Mouse (Mus musculus) splenic B cell, adult 2 months (primary cell): ENCODE data around the gene Dis3l2.

Source experiments
- DNase-seq: peaks from one replicate; pipeline ENCODE4 v3.0.0-alpha.2; 2011; ENCODE audit warnings: low read depth, low spot score
- H3K27me3 ChIP-seq: 2 replicates; pipeline ENCODE4 v1.6.1; 2012; ENCODE audit warnings: mild to moderate bottlenecking, low read length, moderate library complexity, mixed read lengths; ENCODE audit not compliant: control insufficient read depth, poor library complexity, insufficient read depth, severe bottlenecking
- H3K36me3 ChIP-seq: 2 replicates; pipeline ENCODE4 v1.6.1; 2012; ENCODE audit warnings: mild to moderate bottlenecking, low read length, moderate library complexity, mixed read lengths; ENCODE audit not compliant: control insufficient read depth, poor library complexity, insufficient read depth, severe bottlenecking

Dis3l2 gene

GRCm38 (mm10) chr1:86700367-86700766 is 3.2 kb upstream of the Dis3l2 start:
- DNase-seq = no peak
- Histone ChIP-seq H3K36me3 (no peaks in the 10 kb centered on the region), H3K27me3 (no peaks in the 10 kb centered on the region)

- Histone ChIP-seq H3K36me3 (no peaks in the 10 kb centered on the region), H3K27me3 (no peaks in the 10 kb centered on the region)
- no peak for DNase-seq
These were observed 338 bp downstream of the Dis3l2 start for GRCm38 (mm10) chr1:86703965-86704326.

- Histone ChIP-seq H3K36me3 (no peaks in the 10 kb centered on the region), H3K27me3 (no peaks in the 10 kb centered on the region)
- DNase-seq = no peak
These were observed 1.9 kb downstream of the Dis3l2 start for GRCm38 (mm10) chr1:86705461-86705860.

- H3K27me3 ChIP-seq = no peaks in the 10 kb centered on the region
- no peaks in the 10 kb centered on the region for H3K36me3 ChIP-seq
- DNase-seq = no peak
These were observed 5.9 kb downstream of the Dis3l2 start for GRCm38 (mm10) chr1:86709546-86709945.

GRCm38 (mm10) chr1:86712045-86712444 is 8.4 kb downstream of the Dis3l2 start:
- Histone ChIP-seq H3K27me3 (no peaks in the 10 kb centered on the region), H3K36me3 (no peaks in the 10 kb centered on the region)
- no peak for DNase-seq

- no peaks in the 10 kb centered on the region for H3K36me3 ChIP-seq
- no peaks in the 10 kb centered on the region for H3K27me3 ChIP-seq
- DNase-seq = no peak
These were observed 9.4 kb downstream of the Dis3l2 start for GRCm38 (mm10) chr1:86713054-86713453.

GRCm38 (mm10) chr1:86718190-86718589 is 14.6 kb downstream of the Dis3l2 start:
- no peak for DNase-seq
- Histone ChIP-seq H3K27me3 (no peaks in the 10 kb centered on the region), H3K36me3 (no peaks in the 10 kb centered on the region; the same call in 1 of the 2 replicates)

- no peaks in the 10 kb centered on the region for H3K27me3 ChIP-seq
- H3K36me3 ChIP-seq = no peaks in the 10 kb centered on the region; the same call in 1 of the 2 replicates
- DNase-seq = no peak
These were observed 15.8 kb downstream of the Dis3l2 start for GRCm38 (mm10) chr1:86719391-86719790.

- H3K36me3 ChIP-seq = no peaks in the 10 kb centered on the region
- DNase-seq = peak; percentile 15
- no peaks in the 10 kb centered on the region for H3K27me3 ChIP-seq
These were observed 29.7 kb downstream of the Dis3l2 start for GRCm38 (mm10) chr1:86733160-86733821.

GRCm38 (mm10) chr1:86736414-86736813 is 32.8 kb downstream of the Dis3l2 start:
- no peak for DNase-seq
- Histone ChIP-seq H3K36me3 (no peaks in the 10 kb centered on the region), H3K27me3 (no peaks in the 10 kb centered on the region)

GRCm38 (mm10) chr1:86742896-86743295 is 39.3 kb downstream of the Dis3l2 start:
- no peak for DNase-seq
- H3K27me3 ChIP-seq = no peaks in the 10 kb centered on the region
- 0 out of 2 replicates have a peak, but pooled peaks cover 1% of the 10 kb centered on the region for H3K36me3 ChIP-seq

- H3K36me3 ChIP-seq = 0 out of 2 replicates have a peak, but pooled peaks cover 1% of the 10 kb centered on the region
- no peak for DNase-seq
These were observed 43.4 kb downstream of the Dis3l2 start for GRCm38 (mm10) chr1:86747034-86747433.

GRCm38 (mm10) chr1:86750094-86750493 is 46.5 kb downstream of the Dis3l2 start:
- peak; percentile 28 for DNase-seq
- H3K36me3 ChIP-seq = 0 out of 2 replicates have a peak, but pooled peaks cover 1% of the 10 kb centered on the region
- no peaks in the 10 kb centered on the region for H3K27me3 ChIP-seq

More at GRCm38 (mm10) chr1:86747034-86747433, 43.4 kb downstream of the Dis3l2 start:
- H3K27me3 ChIP-seq = no peaks in the 10 kb centered on the region

GRCm38 (mm10) chr1:86753416-86753815 is 49.8 kb downstream of the Dis3l2 start:
- no peak for DNase-seq
- H3K27me3 ChIP-seq = no peaks in the 10 kb centered on the region
- no peaks in the 10 kb centered on the region for H3K36me3 ChIP-seq

GRCm38 (mm10) chr1:86754335-86754734 is 50.7 kb downstream of the Dis3l2 start:
- no peaks in the 10 kb centered on the region for H3K36me3 ChIP-seq
- no peaks in the 10 kb centered on the region for H3K27me3 ChIP-seq
- DNase-seq = no peak

- Histone ChIP-seq H3K36me3 (peaks cover 2% of the 10 kb centered on the region; the same call in 1 of the 2 replicates), H3K27me3 (no peaks in the 10 kb centered on the region)
- DNase-seq = no peak
These were observed 54.5 kb downstream of the Dis3l2 start for GRCm38 (mm10) chr1:86758091-86758490.
